Mouse (Mus musculus): ENCODE measurements at regions not wholly inside any gene's neighbourhood (a gene's known extent, or its start where the extent isn't known, plus 50 kb on each side); places are given as distances from the start of the nearest gene placed in this dataset.
A peak's percentile ranks its signal among the peaks of the same experiment; 100 is the strongest.

DNA sequence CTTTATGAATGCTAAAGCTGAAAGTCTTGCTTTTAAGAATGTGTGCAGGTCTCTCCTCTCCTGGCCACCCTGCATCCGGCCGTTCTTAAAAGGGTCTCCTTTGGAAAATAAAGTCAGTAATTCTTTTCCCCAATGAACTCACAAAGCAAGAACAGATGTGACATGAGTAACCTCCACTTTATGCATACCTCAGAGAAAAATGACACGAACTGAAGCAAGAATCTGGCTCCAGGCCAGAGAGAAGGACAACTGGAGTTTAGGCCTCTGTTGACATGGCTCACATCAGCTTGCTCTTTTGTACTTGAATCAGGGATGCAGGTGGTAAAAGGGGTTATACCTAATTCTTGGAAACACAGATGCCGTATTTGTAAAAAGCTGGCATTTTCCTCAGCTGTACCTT is 368.0 kb upstream of the Pappa start:
- no peak overlapping the region for H3K27ac ChIP-seq (ENCODE audit: insufficient read depth, low read length)
- TF ChIP-seq POLR2A (IDR thresholded peaks at IDR 0.05; ENCODE audit: extremely low read depth, insufficient read depth, low read length) (no peak), CTCF (IDR thresholded peaks at IDR 0.05; ENCODE audit: extremely low read depth, insufficient read depth, low read length) (no peak)
- no peak overlapping the region for H3K4me3 ChIP-seq (ENCODE audit: insufficient read depth, low read length)

DNA sequence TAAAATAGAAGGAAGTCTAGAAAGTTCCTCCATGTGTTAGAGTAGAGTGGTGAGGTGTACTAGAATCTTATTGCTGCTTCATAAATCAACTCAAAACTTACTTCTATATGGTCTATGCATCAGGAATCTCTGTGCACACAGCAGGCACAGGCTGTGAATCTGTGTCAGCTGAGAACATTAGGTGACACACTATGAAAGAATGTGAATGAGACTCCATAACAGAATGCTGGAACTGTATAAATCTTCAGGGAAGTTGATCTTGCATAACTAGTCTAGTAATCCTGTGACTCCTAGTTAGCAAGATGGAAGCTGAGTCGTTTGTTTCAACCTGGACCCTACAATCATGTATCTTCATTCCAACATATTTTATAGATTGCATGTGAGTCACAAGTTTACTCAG is 355.4 kb upstream of the Pappa start:
- Histone ChIP-seq H3K4me1 (ENCODE audit: control insufficient read depth, insufficient read depth, low read length) (no peaks in the 10 kb centered on the region), H3K27ac (ENCODE audit: insufficient read depth, low read length) (no peak overlapping the region), H3K4me3 (ENCODE audit: insufficient read depth, low read length) (no peak overlapping the region)
- no peak for TF ChIP-seq CTCF (IDR thresholded peaks at IDR 0.05; ENCODE audit: extremely low read depth, insufficient read depth, low read length)

More for the DNA sequence above, 368.0 kb upstream of the Pappa start:
- no peaks in the 10 kb centered on the region for H3K4me1 ChIP-seq (ENCODE audit: control insufficient read depth, insufficient read depth, low read length)

DNA sequence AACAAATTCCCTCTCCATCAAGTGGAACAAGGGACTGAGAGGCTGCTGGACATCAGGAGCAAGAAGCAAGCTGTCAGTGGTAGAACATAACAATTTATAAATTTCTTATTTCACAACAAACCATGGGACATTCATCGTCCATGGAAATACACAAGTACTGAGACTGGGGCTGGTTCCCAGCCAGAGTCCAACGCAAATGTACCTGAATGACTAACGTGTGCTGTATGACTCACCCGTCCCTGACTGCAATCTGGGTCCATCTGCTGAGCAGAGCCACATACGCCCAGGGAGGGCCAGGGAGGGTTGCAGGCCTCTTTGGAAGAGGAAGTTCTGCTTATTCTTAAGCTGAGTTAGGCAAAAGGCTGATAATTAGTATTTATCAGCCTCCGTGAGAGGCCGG is 320.1 kb upstream of the Pappa start:
- no peak for TF ChIP-seq POLR2A (IDR thresholded peaks at IDR 0.05; ENCODE audit: extremely low read depth, insufficient read depth, low read length)
- no peak for TF ChIP-seq CTCF (IDR thresholded peaks at IDR 0.05; ENCODE audit: extremely low read depth, insufficient read depth, low read length)
- no peaks in the 10 kb centered on the region for H3K4me1 ChIP-seq (ENCODE audit: control insufficient read depth, insufficient read depth, low read length)
- no peak overlapping the region for H3K27ac ChIP-seq (ENCODE audit: insufficient read depth, low read length)
- no peak overlapping the region for H3K4me3 ChIP-seq (ENCODE audit: insufficient read depth, low read length)

DNA sequence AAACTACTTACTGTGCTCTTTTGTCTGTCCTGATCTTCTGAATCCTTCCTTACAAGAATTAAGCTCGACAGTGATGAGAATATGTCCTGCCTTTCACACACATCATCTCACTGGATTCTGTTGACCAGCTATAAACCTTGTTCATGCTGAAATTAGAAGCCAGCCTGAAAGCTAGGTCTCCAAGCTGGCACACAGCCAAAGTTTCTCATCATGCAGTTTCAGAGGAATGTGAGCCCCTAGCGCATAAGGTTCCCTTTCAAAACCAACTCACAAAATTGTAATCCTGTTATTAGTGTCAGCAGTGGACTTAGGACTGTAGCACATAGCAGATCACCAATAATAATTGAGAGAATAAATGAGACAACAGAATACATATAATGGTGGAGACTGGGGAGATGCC is 319.0 kb upstream of the Pappa start:
- no peak overlapping the region for H3K27ac ChIP-seq (ENCODE audit: insufficient read depth, low read length)
- H3K4me1 ChIP-seq (ENCODE audit: control insufficient read depth, insufficient read depth, low read length), result no peaks in the 10 kb centered on the region
- no peak overlapping the region for H3K4me3 ChIP-seq (ENCODE audit: insufficient read depth, low read length)
- TF ChIP-seq CTCF (IDR thresholded peaks at IDR 0.05; ENCODE audit: extremely low read depth, insufficient read depth, low read length) (no peak), POLR2A (IDR thresholded peaks at IDR 0.05; ENCODE audit: extremely low read depth, insufficient read depth, low read length) (no peak)

DNA sequence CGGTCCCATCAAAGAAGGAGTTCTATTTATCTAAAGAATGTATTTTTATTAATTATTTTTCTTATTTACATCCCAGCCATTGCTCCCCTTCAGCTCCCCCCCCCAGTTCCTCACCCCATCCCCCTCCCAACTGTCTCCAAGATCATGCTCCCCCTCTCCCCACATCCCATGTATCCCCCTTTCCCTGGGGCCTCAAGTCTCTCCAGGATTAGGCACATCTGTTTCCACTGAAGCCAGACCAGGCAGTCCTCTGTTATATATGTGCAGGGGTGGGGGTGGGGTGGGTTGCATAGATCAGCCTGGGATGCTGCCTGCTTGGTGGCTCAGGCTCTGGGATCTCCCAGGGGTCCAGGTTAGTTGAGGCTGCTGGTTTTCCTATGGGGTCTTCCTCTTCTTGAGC is 316.8 kb upstream of the Pappa start:
- TF ChIP-seq POLR2A (IDR thresholded peaks at IDR 0.05; ENCODE audit: extremely low read depth, insufficient read depth, low read length) (no peak), CTCF (IDR thresholded peaks at IDR 0.05; ENCODE audit: extremely low read depth, insufficient read depth, low read length) (no peak)

DNA sequence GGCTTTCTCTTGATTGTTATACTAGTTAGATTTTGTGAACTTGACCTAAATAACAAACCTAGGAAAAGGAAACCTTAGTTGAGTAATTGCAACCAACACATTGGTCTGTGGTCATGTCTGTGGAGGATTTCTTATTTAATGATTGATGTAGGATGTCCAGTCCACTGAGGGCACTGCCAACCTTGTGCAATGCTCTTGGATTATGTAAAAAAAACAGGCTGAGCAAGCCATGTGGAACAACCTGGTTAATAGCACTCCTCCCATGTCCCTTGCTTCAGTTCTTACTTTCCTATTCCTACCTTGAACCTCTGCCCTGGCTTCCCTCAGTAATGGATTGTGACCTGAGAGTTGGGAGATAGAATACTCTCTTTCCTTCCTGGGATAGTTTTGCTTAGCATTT is 312.0 kb upstream of the Pappa start:
- no peak for TF ChIP-seq CTCF (IDR thresholded peaks at IDR 0.05; ENCODE audit: extremely low read depth, insufficient read depth, low read length)
- TF ChIP-seq POLR2A (IDR thresholded peaks at IDR 0.05; ENCODE audit: extremely low read depth, insufficient read depth, low read length), result no peak
- Histone ChIP-seq H3K4me3 (ENCODE audit: insufficient read depth, low read length) (no peak overlapping the region), H3K4me1 (ENCODE audit: control insufficient read depth, insufficient read depth, low read length) (no peaks in the 10 kb centered on the region), H3K27ac (ENCODE audit: insufficient read depth, low read length) (no peak overlapping the region)

More for the DNA sequence above, 316.8 kb upstream of the Pappa start:
- H3K27ac ChIP-seq (ENCODE audit: insufficient read depth, low read length), result no peak overlapping the region
- H3K4me3 ChIP-seq (ENCODE audit: insufficient read depth, low read length), result no peak overlapping the region
- H3K4me1 ChIP-seq (ENCODE audit: control insufficient read depth, insufficient read depth, low read length), result no peaks in the 10 kb centered on the region

DNA sequence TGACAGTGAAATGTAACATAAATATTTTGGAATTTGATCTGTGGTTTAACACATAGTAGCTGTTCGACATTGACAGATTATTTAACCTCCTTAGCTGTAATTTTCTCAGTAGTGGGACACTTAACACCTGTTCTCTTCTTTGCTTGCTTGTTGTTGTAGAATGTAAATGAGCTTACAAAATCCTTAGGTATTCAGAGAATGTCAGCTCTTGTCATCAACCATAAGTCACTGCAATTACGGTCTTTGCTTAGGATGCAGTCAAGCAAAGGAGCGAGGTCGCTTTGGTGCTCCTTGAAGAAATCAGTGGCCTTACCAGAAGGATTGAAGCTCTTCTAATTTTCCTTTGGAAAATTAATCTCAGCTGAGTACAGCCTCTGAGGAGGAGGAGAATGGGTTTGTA is 311.2 kb upstream of the Pappa start:
- Histone ChIP-seq H3K27ac (ENCODE audit: insufficient read depth, low read length) (no peak overlapping the region), H3K4me3 (ENCODE audit: insufficient read depth, low read length) (no peak overlapping the region), H3K4me1 (ENCODE audit: control insufficient read depth, insufficient read depth, low read length) (no peaks in the 10 kb centered on the region)
- TF ChIP-seq CTCF (IDR thresholded peaks at IDR 0.05; ENCODE audit: extremely low read depth, insufficient read depth, low read length) (no peak), POLR2A (IDR thresholded peaks at IDR 0.05; ENCODE audit: extremely low read depth, insufficient read depth, low read length) (no peak)

DNA sequence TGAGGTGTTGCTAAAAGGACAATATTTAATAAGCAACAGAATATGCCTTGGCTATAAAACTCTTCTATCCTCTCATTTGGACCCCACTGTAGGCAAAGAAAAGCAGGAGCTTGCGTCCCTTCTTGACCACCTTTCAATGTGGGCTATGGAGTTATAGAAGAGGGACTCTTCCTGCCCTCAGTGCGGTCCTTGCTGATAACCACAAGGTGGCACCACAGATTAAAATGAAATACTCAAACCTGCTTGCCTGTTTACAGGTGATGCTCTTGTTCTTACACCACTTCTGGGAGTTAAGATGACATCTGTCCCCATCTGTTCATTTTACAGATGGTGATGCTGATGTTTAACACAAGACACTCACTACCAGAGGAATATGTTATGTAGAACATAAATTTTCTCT is 291.1 kb upstream of the Pappa start:
- TF ChIP-seq CTCF (IDR thresholded peaks at IDR 0.05; ENCODE audit: extremely low read depth, insufficient read depth, low read length), result peak; percentile 61
- TF ChIP-seq POLR2A (IDR thresholded peaks at IDR 0.05; ENCODE audit: extremely low read depth, insufficient read depth, low read length), result no peak
- no peak overlapping the region for H3K4me3 ChIP-seq (ENCODE audit: insufficient read depth, low read length)

DNA sequence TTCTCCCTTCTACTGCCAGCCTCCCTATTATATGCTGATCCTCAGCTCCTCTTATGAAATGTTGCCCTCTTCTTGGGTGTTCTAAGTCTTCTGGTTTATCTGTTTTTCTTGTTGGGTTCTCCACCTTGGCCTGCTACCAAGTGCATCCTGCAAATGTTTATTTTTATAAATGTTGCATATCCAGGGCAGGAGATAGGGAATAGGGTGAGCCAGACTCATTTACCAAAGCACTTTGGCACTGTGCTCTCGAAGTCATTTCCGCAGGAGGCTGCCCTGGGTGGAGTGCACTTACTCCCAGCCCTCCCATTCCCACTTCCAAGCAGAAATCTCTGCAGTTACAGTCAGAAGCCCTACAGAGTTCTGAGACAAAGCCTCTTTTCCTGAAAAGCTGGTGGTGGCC is 249.5 kb upstream of the Pappa start:
- no peaks in the 10 kb centered on the region for H3K4me1 ChIP-seq (ENCODE audit: control insufficient read depth, insufficient read depth, low read length)
- no peak overlapping the region for H3K27ac ChIP-seq (ENCODE audit: insufficient read depth, low read length)
- no peak overlapping the region for H3K4me3 ChIP-seq (ENCODE audit: insufficient read depth, low read length)
- TF ChIP-seq POLR2A (IDR thresholded peaks at IDR 0.05; ENCODE audit: extremely low read depth, insufficient read depth, low read length) (no peak), CTCF (IDR thresholded peaks at IDR 0.05; ENCODE audit: extremely low read depth, insufficient read depth, low read length) (no peak)

More for the DNA sequence above, 291.1 kb upstream of the Pappa start:
- Histone ChIP-seq H3K27ac (ENCODE audit: insufficient read depth, low read length) (no peak overlapping the region), H3K4me1 (ENCODE audit: control insufficient read depth, insufficient read depth, low read length) (no peaks in the 10 kb centered on the region)

DNA sequence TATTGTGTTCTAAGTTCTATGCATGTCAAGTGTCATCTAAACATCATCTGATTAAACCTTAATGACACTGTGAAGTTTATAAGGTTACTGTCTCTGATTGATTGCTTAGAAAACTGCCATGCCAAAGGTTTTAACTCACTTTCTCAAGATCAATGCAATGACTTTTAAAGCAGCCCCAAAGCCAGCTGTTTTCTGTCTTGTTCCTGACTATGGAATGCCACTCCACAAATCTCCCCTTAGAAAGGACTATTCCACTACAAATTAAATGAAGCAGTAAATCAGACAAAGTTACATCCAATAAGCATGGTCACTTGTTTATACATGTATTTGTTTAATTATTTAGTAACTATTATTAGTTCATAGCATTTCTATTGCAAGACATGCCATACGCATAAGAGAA is 247.1 kb upstream of the Pappa start:
- no peak for TF ChIP-seq POLR2A (IDR thresholded peaks at IDR 0.05; ENCODE audit: extremely low read depth, insufficient read depth, low read length)
- TF ChIP-seq CTCF (IDR thresholded peaks at IDR 0.05; ENCODE audit: extremely low read depth, insufficient read depth, low read length), result no peak
- no peaks in the 10 kb centered on the region for H3K4me1 ChIP-seq (ENCODE audit: control insufficient read depth, insufficient read depth, low read length)
- no peak overlapping the region for H3K4me3 ChIP-seq (ENCODE audit: insufficient read depth, low read length)
- H3K27ac ChIP-seq (ENCODE audit: insufficient read depth, low read length), result no peak overlapping the region

DNA sequence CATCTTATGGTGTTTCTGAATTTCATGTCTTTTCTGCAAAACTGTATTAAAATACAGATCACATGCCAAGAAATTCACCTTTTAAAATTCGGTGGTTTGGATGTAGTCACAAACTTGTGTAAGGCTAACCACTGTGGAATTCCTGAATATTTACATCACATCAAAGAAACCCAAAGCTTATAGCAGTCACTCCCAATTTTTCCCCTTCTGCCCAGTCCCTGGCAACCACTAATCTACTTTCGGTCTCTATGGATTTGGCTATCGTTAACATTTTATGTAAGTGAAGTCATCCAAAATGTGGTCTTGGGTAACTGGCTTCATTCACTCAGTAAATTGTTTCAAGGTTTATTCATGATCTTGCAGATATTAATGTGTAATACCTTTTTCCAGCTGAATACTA is 226.0 kb upstream of the Pappa start:
- no peak for TF ChIP-seq CTCF (IDR thresholded peaks at IDR 0.05; ENCODE audit: extremely low read depth, insufficient read depth, low read length)
- no peak for TF ChIP-seq POLR2A (IDR thresholded peaks at IDR 0.05; ENCODE audit: extremely low read depth, insufficient read depth, low read length)
- no peaks in the 10 kb centered on the region for H3K4me1 ChIP-seq (ENCODE audit: control insufficient read depth, insufficient read depth, low read length)
- no peak overlapping the region for H3K4me3 ChIP-seq (ENCODE audit: insufficient read depth, low read length)
- H3K27ac ChIP-seq (ENCODE audit: insufficient read depth, low read length), result no peak overlapping the region
